Mouse (Mus musculus): ENCODE results near the gene Efcab6. TPM values are rescaled to one million over a fixed set of nuclear protein-coding genes. Genes with fewer than 3 reads are reported as not detected.
A peak's percentile ranks its signal among the peaks of the same experiment; 100 is the strongest.

Gene Efcab6
- polyA plus RNA-seq, 1 experiment from 2014 or later, result 0.57 TPM

DNA sequence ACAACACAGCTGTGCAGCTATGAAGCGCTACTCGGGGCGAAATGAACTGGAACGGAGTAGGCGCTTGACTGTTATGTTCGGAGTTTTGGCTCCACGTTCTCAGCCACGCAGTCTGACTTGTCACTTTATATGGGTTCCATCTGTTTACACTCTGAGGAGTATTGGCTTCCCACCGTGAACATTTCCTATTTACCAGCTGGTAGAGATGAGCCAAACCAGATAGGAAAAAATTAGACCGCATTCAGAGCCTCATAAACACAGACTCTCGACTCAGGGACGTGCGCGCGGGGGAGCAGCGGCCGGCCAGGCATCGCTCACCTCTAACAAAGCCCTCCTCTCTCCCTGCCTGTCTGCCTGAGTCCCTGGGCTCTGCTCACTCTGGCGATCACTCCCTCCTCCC is 67.1 kb downstream of the Efcab6 start:
- H3K4me2 ChIP-seq (ENCODE audit: low read depth, low read length), result no peak overlapping the region
- no peak overlapping the region for H3K4me3 ChIP-seq (ENCODE audit: low read length)
- no peaks in the 10 kb centered on the region; the same call in 1 of the 2 replicates for H3K27me3 ChIP-seq (ENCODE audit: control insufficient read depth, insufficient read depth, low read depth, low read length)
- WGBS, result 11% methylated on average over 19 of the region's 19 CpGs
- H3K36me3 ChIP-seq (ENCODE audit: control insufficient read depth, insufficient read depth, low read length), result no peaks in the 10 kb centered on the region
- no peak overlapping the region for H3K9ac ChIP-seq (ENCODE audit: low read length)
- H3K4me1 ChIP-seq (replicated peaks; ENCODE audit: control insufficient read depth, insufficient read depth, low read length), result peaks cover 11% of the 10 kb centered on the region; the same call in 1 of the 2 replicates
- peak overlapping the region; percentile 37; the same call in 1 of the 2 replicates for H3K27ac ChIP-seq (ENCODE audit: low read length)
- H3K9me3 ChIP-seq (ENCODE audit: control insufficient read depth, low read length), result no peaks in the 10 kb centered on the region
- ATAC-seq (ENCODE audit: low read depth), result peak; percentile 93

DNA sequence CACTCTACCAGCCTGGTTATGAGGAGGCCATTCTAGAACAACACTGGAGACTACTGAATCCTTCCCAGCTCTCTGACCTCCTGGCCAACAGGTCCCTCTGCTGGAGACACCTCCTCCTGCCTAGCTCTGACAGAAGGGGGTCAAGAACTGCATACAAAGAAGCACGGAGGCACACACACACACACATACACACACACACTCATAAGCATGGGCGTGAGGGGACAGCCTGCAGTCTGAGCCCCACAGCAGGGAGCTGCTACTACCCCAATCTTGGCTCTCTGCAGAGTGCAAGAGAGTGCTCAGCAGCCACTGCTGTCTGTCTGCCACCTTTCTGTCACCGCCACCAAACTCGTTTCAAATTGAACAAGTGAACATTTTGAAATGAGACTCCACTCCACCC is 67.6 kb downstream of the Efcab6 start:
- H3K36me3 ChIP-seq (ENCODE audit: control insufficient read depth, insufficient read depth, low read length), result no peaks in the 10 kb centered on the region
- H3K27ac ChIP-seq (ENCODE audit: low read length), result peak overlapping the region; percentile 54
- no peaks in the 10 kb centered on the region; the same call in 1 of the 2 replicates for H3K27me3 ChIP-seq (ENCODE audit: control insufficient read depth, insufficient read depth, low read depth, low read length)
- WGBS, result 18% methylated on average over 4 of the region's 4 CpGs
- ATAC-seq (ENCODE audit: low read depth), result peak; percentile 94
- peaks cover 11% of the 10 kb centered on the region; the same call in 1 of the 2 replicates for H3K4me1 ChIP-seq (replicated peaks; ENCODE audit: control insufficient read depth, insufficient read depth, low read length)
- H3K4me2 ChIP-seq (ENCODE audit: low read depth, low read length), result no peak overlapping the region
- no peak overlapping the region for H3K4me3 ChIP-seq (ENCODE audit: low read length)
- H3K9ac ChIP-seq (ENCODE audit: low read length), result no peak overlapping the region
- H3K9me3 ChIP-seq (ENCODE audit: control insufficient read depth, low read length), result no peaks in the 10 kb centered on the region

DNA sequence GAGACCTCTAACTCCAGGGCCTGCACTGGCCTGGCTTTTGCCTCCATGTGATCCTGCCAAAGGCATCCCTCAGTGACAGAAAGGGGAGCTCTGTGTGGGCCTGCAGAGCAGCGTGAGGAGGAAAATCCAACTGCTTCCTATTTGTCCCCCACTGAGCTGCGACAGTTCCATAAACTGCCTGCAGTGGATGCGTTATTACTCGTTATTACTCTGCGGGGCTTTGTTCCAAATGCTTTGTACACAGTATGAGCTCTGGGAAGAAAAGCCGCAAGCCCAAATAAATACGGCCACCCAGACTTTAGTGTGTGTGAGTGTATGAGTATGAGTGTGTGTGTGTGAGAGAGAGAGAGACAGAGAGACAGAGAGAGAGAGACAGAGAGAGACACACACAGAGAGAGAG is 68.3 kb downstream of the Efcab6 start:
- H3K9me3 ChIP-seq (ENCODE audit: control insufficient read depth, low read length), result no peaks in the 10 kb centered on the region
- H3K4me2 ChIP-seq (ENCODE audit: low read depth, low read length), result no peak overlapping the region
- H3K36me3 ChIP-seq (ENCODE audit: control insufficient read depth, insufficient read depth, low read length), result no peaks in the 10 kb centered on the region
- peak; percentile 10; the same call in 1 of the 2 replicates for ATAC-seq (ENCODE audit: low read depth)
- H3K4me3 ChIP-seq (ENCODE audit: low read length), result no peak overlapping the region
- peak overlapping the region; percentile 43 for H3K27ac ChIP-seq (ENCODE audit: low read length)
- no peaks in the 10 kb centered on the region; the same call in 1 of the 2 replicates for H3K27me3 ChIP-seq (ENCODE audit: control insufficient read depth, insufficient read depth, low read depth, low read length)
- H3K4me1 ChIP-seq (replicated peaks; ENCODE audit: control insufficient read depth, insufficient read depth, low read length), result peaks cover 11% of the 10 kb centered on the region; the same call in 1 of the 2 replicates
- 42% methylated on average over 7 of the region's 7 CpGs for WGBS
- no peak overlapping the region; the same call in 1 of the 2 replicates for H3K9ac ChIP-seq (ENCODE audit: low read length)

DNA sequence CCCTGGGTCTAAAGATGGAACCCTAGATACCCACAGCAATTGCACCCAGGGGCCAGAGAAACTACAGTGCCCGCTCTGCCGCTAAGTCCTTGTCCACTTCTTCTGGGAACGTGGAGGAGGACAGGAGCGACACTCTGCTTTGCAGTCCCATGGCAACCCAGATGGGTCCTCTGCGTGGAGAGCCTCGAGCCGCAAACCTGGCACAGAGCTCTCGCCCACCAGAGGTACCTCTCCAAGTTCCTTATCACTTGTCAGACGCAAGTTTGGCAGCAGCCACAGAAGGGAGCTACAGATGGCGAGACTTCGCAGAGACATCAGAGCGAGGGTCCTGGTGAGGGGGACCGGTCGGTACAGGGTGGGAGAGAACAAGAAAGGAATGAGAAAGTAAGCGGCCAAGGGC is 73.0 kb downstream of the Efcab6 start:
- Histone ChIP-seq H3K4me1 (replicated peaks; ENCODE audit: control insufficient read depth, insufficient read depth, low read length) (peaks cover 12% of the 10 kb centered on the region; the same call in 1 of the 2 replicates), H3K4me2 (ENCODE audit: low read depth, low read length) (no peak overlapping the region), H3K36me3 (ENCODE audit: control insufficient read depth, insufficient read depth, low read length) (no peaks in the 10 kb centered on the region), H3K9ac (ENCODE audit: low read length) (no peak overlapping the region), H3K4me3 (ENCODE audit: low read length) (no peak overlapping the region), H3K27ac (ENCODE audit: low read length) (no peak overlapping the region), H3K9me3 (ENCODE audit: control insufficient read depth, low read length) (no peaks in the 10 kb centered on the region), H3K27me3 (ENCODE audit: control insufficient read depth, insufficient read depth, low read depth, low read length) (no peaks in the 10 kb centered on the region)
- no peak for ATAC-seq (ENCODE audit: low read depth)
- 64% methylated on average over 15 of the region's 15 CpGs for WGBS

DNA sequence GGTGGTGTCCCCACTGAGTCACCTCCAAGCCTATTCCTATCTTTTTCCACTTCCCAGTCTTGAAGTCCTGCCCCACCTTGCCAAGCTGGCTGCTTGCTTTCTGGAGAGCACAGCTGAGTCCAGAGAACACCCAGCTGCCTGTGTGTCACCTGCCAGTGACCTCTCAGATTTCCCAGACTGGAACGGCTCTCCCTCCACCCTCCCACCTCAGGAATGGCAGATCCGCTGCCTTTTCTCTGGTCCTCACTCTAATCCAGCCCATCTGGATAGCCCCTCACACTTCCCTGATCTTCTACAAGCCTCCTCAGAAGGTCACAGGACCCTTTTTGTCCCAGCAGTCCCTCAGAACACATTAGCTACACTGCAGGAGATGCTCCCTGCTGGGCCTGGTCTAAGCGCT is 73.7 kb downstream of the Efcab6 start:
- no peaks in the 10 kb centered on the region for H3K27me3 ChIP-seq (ENCODE audit: control insufficient read depth, insufficient read depth, low read depth, low read length)
- H3K4me1 ChIP-seq (replicated peaks; ENCODE audit: control insufficient read depth, insufficient read depth, low read length), result peaks cover 8% of the 10 kb centered on the region; the same call in 1 of the 2 replicates
- no peak overlapping the region for H3K9ac ChIP-seq (ENCODE audit: low read length)
- H3K27ac ChIP-seq (ENCODE audit: low read length), result no peak overlapping the region
- ATAC-seq (ENCODE audit: low read depth), result peak; percentile 55; the same call in 1 of the 2 replicates
- WGBS, result 10% methylated on average over 3 of the region's 3 CpGs
- no peak overlapping the region for H3K4me2 ChIP-seq (ENCODE audit: low read depth, low read length)
- no peaks in the 10 kb centered on the region for H3K9me3 ChIP-seq (ENCODE audit: control insufficient read depth, low read length)
- H3K36me3 ChIP-seq (ENCODE audit: control insufficient read depth, insufficient read depth, low read length), result no peaks in the 10 kb centered on the region
- H3K4me3 ChIP-seq (ENCODE audit: low read length), result no peak overlapping the region

DNA sequence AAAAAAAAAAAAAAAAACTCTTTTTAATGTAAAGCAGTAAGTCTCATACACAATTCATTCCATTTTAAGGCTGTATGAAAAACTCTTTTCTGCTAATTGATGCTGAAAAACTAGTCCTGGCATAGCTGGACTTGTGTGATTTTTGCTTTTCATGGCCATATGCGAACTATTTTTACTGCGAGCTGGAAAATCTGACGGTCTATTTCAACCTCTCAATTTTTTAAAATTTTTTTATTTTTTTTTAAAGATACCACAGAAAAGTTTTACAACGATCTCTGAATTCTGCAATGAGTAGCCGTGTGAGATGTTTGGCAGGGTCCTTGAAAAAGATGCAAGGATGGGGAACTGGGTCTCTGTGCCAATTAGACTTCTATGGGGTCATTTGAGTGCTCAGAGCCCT is 75.9 kb downstream of the Efcab6 start:
- Histone ChIP-seq H3K4me2 (ENCODE audit: low read depth, low read length) (no peak overlapping the region), H3K9ac (ENCODE audit: low read length) (no peak overlapping the region), H3K27me3 (ENCODE audit: control insufficient read depth, insufficient read depth, low read depth, low read length) (no peaks in the 10 kb centered on the region), H3K27ac (ENCODE audit: low read length) (no peak overlapping the region), H3K4me1 (replicated peaks; ENCODE audit: control insufficient read depth, insufficient read depth, low read length) (peaks cover 5% of the 10 kb centered on the region; the same call in 1 of the 2 replicates), H3K36me3 (ENCODE audit: control insufficient read depth, insufficient read depth, low read length) (no peaks in the 10 kb centered on the region), H3K4me3 (ENCODE audit: low read length) (no peak overlapping the region), H3K9me3 (ENCODE audit: control insufficient read depth, low read length) (no peaks in the 10 kb centered on the region)
- no peak for ATAC-seq (ENCODE audit: low read depth)
- WGBS, result 78% methylated on average over 5 of the region's 5 CpGs

DNA sequence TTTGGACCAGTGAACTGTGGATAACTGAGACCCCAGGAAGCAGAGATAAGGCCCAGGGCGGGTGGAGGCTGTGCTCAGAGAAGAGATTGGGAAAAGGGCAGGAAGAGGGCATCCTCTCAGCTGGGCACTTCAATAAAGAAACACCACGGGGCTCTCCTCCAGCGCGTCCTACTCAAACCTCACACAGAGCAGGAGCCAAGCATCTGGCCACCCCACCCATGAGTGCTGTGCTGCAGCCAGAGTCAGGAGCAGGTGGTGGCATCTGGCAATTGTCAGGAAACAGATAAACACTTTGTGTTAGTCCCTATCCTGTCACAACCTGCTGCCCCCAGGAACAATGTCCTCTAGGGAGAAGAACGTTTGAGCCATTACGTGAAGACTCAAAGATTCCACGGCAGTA is 77.1 kb downstream of the Efcab6 start:
- H3K27me3 ChIP-seq (ENCODE audit: control insufficient read depth, insufficient read depth, low read depth, low read length), result no peaks in the 10 kb centered on the region
- 32% methylated on average over 7 of the region's 7 CpGs for WGBS
- ATAC-seq (ENCODE audit: low read depth), result no peak
- H3K4me1 ChIP-seq (replicated peaks; ENCODE audit: control insufficient read depth, insufficient read depth, low read length), result peaks cover 6% of the 10 kb centered on the region; the same call in 1 of the 2 replicates
- no peak overlapping the region for H3K27ac ChIP-seq (ENCODE audit: low read length)
- no peak overlapping the region for H3K4me2 ChIP-seq (ENCODE audit: low read depth, low read length)
- no peaks in the 10 kb centered on the region for H3K36me3 ChIP-seq (ENCODE audit: control insufficient read depth, insufficient read depth, low read length)
- H3K9me3 ChIP-seq (ENCODE audit: control insufficient read depth, low read length), result no peaks in the 10 kb centered on the region
- no peak overlapping the region for H3K4me3 ChIP-seq (ENCODE audit: low read length)
- no peak overlapping the region for H3K9ac ChIP-seq (ENCODE audit: low read length)

DNA sequence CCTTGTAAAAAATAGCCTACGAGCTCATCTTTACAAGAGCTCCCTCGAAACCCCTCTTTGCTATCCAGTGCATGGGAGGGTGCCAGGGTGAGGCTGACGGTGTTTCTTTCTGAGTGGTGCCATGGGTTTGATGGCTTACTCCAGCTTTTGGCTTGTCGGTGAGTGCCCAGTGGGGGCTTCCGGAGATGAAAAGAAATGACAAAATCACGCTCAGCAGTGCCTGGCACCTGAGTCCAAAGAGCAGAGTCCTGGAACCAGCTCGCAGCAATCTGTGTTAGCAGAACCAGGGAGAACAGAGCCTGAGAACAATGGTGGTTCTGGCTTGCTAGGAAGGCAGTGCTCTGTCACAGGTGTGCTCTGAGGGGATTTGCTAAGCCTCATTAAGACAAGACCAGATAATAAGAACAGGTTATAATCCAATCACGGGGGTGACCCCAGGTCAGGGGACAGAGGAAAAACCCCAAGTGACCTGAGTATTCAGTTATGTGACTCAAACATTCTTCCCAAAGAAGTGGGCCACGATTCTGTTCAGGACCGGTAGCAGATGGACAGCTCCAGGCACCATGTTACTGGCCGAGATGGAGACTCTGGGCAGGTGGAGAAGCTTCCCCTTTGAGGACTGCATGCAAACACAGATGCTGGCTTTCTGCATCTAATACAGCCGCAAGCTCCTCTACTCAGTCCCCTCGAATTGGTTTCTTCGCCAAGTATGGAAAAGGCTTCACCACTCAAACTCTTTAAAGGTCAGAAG is 82.8 kb downstream of the Efcab6 start:
- H3K4me3 ChIP-seq (ENCODE audit: low read length), result no peak overlapping the region
- no peak overlapping the region for H3K27ac ChIP-seq (ENCODE audit: low read length)
- no peaks in the 10 kb centered on the region for H3K9me3 ChIP-seq (ENCODE audit: control insufficient read depth, low read length)
- H3K36me3 ChIP-seq (ENCODE audit: control insufficient read depth, insufficient read depth, low read length), result no peaks in the 10 kb centered on the region
- no peaks in the 10 kb centered on the region for H3K27me3 ChIP-seq (ENCODE audit: control insufficient read depth, insufficient read depth, low read depth, low read length)
- 63% methylated on average over 14 of the region's 14 CpGs for WGBS
- no peak for ATAC-seq (ENCODE audit: low read depth)
- no peak overlapping the region for H3K9ac ChIP-seq (ENCODE audit: low read length)
- no peak overlapping the region for H3K4me2 ChIP-seq (ENCODE audit: low read depth, low read length)
- peaks cover 3% of the 10 kb centered on the region; the same call in 1 of the 2 replicates for H3K4me1 ChIP-seq (replicated peaks; ENCODE audit: control insufficient read depth, insufficient read depth, low read length)

DNA sequence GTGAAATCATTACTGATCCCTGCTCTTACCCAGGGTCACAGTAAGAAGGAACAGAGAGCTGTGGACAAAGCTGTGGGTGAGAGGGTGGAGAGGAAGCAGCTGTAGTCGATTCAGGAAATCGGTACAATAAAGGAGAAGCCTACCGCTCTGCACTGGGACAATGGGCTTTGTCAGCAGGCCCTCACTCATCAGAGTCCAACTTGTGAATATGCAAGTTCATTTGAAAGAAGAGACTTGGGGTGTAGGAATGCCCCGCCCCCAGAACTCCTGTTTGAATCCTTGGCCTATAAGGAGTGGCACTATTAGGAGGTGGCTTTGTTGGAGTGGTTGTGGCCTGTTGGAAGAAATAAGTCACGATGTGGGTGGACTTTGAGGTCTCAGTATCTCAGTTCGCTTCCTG is 86.3 kb downstream of the Efcab6 start:
- 67% methylated on average over 6 of the region's 6 CpGs for WGBS
- no peak for ATAC-seq (ENCODE audit: low read depth)
- no peak overlapping the region for H3K4me3 ChIP-seq (ENCODE audit: low read length)
- H3K4me2 ChIP-seq (ENCODE audit: low read depth, low read length), result no peak overlapping the region
- no peaks in the 10 kb centered on the region for H3K36me3 ChIP-seq (ENCODE audit: control insufficient read depth, insufficient read depth, low read length)
- H3K9me3 ChIP-seq (ENCODE audit: control insufficient read depth, low read length), result no peaks in the 10 kb centered on the region
- no peak overlapping the region for H3K27ac ChIP-seq (ENCODE audit: low read length)
- H3K9ac ChIP-seq (ENCODE audit: low read length), result no peak overlapping the region
- no peaks in the 10 kb centered on the region for H3K4me1 ChIP-seq (replicated peaks; ENCODE audit: control insufficient read depth, insufficient read depth, low read length)
- H3K27me3 ChIP-seq (ENCODE audit: control insufficient read depth, insufficient read depth, low read depth, low read length), result no peaks in the 10 kb centered on the region

Data from lung, embryonic 16.5 days (tissue).